Mouse (Mus musculus) lung, postnatal 14 days (tissue): ENCODE measurements at regions not wholly inside any gene's neighbourhood (a gene's known extent, or its start where the extent isn't known, plus 50 kb on each side); places are given as distances from the start of the nearest gene placed in this dataset.

ENCODE experiments used
- DNase-seq: peaks from one replicate; pipeline ENCODE4 v3.0.0; 2021

- peak; percentile 18 for DNase-seq
Measured at GRCm38 (mm10) chr10:115664567-115664966, 77.0 kb upstream of the Lgr5 start.

- no peak for DNase-seq
Measured at GRCm38 (mm10) chr10:115676661-115677060, 89.1 kb upstream of the Lgr5 start.

GRCm38 (mm10) chr10:115681115-115681514, 93.5 kb upstream of the Lgr5 start:
- peak; percentile 24 for DNase-seq

- DNase-seq = no peak
Measured at GRCm38 (mm10) chr10:115691939-115692338, 104.4 kb upstream of the Lgr5 start.

DNA sequence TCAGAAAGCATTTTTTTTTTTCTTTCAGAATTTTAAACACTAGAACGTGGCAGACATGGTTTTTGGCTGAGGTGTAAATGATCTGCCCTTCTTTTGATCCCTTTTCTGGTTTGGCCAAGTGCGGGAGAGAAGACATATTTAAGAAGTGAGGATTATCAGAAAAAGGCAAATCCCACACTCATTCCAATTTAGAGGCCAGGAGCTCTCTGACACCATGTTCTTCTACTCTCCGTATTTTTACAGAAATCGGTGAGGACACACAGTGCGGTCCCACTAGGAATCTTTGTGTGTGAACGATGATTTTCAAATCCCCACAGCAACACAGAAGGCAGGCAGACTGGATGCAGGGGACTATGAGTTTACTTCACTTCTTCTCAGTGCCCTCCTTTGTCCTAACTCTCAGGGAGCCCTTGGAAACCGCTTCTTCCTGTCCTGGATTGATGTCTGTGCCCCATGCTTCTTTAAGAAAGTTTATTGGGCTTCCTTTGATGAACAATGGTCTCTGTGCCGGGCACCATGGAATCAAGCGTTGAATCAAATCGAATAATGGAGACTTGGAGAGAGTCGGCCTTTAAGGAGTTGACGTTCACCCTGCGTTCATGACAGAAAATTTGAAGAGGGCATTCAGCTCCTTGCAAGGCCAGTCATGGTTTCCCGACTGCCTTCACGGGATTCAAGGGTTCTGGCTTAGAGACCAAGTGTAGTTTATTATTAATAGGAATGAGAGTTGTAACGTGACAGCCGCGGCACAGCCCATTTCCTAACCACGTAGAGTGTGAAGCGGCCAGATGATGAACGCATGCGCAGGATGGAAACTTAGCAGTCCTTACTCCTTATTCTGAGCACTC, 106.6 kb upstream of the Lgr5 start:
- no peak for DNase-seq

- no peak for DNase-seq
Measured at GRCm38 (mm10) chr10:115702358-115702757, 114.3 kb upstream of the Tspan8 start.

GRCm38 (mm10) chr10:115708623-115709022, 108.0 kb upstream of the Tspan8 start:
- no peak for DNase-seq

- peak; percentile 67 for DNase-seq
Measured at GRCm38 (mm10) chr10:115713896-115714295, 102.7 kb upstream of the Tspan8 start.

- no peak for DNase-seq
Measured at GRCm38 (mm10) chr10:115716178-115716577, 100.5 kb upstream of the Tspan8 start.

GRCm38 (mm10) chr10:115717064-115717463, 99.6 kb upstream of the Tspan8 start:
- no peak for DNase-seq

DNA sequence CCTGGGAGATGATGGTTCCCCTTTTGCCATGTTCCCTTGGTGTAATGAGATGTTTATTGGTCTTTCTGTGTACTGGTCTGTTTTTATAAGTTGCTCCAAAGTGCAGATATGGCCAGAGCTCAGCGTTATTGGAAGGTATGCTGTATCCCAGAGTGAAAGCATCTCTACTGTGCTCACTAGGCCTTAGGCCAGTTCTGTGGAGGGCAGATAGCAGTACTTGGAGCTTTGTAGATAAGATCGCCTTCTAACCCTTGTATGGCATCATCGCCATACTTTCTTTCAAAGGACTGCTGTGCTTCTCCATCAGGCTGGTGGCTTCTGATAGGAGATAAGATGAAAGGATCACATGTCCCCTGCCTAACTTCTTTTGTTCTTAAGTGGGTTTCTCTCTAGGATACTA, 94.0 kb upstream of the Tspan8 start:
- DNase-seq = no peak

DNA sequence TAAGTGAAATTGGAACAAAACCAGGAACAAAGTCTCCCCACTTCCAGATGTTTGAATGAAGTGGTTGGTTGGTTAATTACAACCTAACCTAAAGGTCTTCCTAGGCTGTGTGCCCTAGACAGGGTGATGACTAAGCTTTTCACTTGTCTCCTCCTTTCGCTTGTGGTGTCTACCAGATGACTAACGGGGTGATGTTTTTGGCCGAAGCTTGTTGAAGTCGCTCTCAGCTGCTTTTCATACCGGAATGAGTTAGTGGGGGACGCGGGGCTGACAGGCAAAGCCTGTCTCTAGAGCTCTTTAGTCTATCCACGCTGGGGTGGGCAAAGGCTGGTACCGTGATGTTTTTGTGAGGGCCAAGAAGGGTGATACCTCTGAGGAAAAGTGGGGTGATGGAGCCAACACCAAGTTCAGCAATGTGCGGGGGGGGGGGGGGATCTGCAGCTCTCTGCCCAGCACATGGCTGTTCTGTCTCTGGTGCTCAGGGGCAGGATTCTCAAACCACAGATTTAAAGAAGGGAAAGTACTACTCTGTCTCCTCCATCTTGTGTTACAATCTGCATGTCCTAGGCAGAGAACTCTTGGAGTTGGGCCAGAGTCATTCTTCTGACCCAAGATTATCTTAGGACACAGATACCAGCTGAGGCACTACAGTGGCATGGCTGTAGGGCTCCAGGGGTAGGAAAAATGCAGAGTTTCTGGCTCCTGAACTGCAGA, 73.8 kb upstream of the Tspan8 start:
- peak; percentile 31 for DNase-seq

- no peak for DNase-seq
Measured at GRCm38 (mm10) chr10:115749844-115750243, 66.8 kb upstream of the Tspan8 start.

GRCm38 (mm10) chr10:115750250-115750649, 66.4 kb upstream of the Tspan8 start:
- no peak for DNase-seq

DNA sequence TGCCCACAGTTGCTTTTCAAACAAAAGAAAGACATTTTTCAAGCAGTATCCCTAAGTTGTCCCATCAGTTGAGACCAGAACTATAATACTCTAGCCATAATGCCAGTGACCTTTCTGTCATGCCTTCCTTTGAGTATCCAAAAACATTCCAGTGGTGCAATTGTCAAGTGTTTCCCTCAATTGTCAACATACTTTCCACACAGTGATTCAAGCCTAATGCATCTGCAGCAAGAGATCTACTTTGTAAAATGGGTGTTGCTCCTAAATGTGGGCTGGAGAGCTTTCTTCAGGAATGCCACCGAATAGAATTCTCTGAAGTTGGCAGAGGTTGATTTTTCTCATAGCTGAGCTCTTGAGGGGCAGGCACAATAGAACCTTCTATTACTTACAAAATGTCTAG, 58.0 kb upstream of the Tspan8 start:
- DNase-seq = no peak
